Mouse (Mus musculus): Measurements from ENCODE around the gene Cep19.

GRCm38 (mm10) chr16:32110951-32111699 lies 11.5 kb downstream of the Cep19 start:
- no peak for TF ChIP-seq MAFK (IDR thresholded peaks at IDR 0.05; ENCODE audit: insufficient read depth, low read depth, low read length)
- TF ChIP-seq ZC3H11A (IDR thresholded peaks at IDR 0.05; ENCODE audit: borderline replicate concordance, low read depth, low read length), result no peak
- TF ChIP-seq HCFC1 (IDR thresholded peaks at IDR 0.05; ENCODE audit: borderline replicate concordance, insufficient read depth, low read length), result no peak
- TF ChIP-seq ZNF384 (IDR thresholded peaks at IDR 0.05; ENCODE audit: low read depth, low read length), result no peak
